Mouse (Mus musculus): ENCODE measurements around the gene Gid8.

- no peak for TF ChIP-seq CTCF (IDR thresholded peaks at IDR 0.05; ENCODE audit: borderline replicate concordance, control insufficient read depth, extremely low read depth, insufficient read depth, low read length, poor library complexity)
- no peak for TF ChIP-seq POLR2A (IDR thresholded peaks at IDR 0.05; ENCODE audit: control insufficient read depth, extremely low read depth, insufficient read depth, low read length, poor library complexity)
These were observed 30.4 kb downstream of the Gid8 start for GRCm38 (mm10) chr2:180740349-180740748.
